Mouse (Mus musculus) intestine, embryonic 15.5 days (tissue): ENCODE data around the gene Ginm1. TPM values are rescaled to one million over a fixed set of nuclear protein-coding genes. Genes with fewer than 3 reads are reported as not detected.

Experiments
- ATAC-seq: fragments of 200-750 bp; cut with Nextera tagmentation; 2 replicates; pipeline ENCODE4 v1.8.0; 2017; ENCODE audit warnings: moderate TSS enrichment, moderate library complexity
- H3K27ac ChIP-seq: fragments of 300-500 bp; sonication (generic); 2 replicates; pipeline ENCODE4 v1.5.1; 2015; ENCODE audit warnings: mild to moderate bottlenecking, inconsistent platforms
- H3K27me3 ChIP-seq: fragments of 300-500 bp; sonication (generic); replicated peaks from 2 replicates; pipeline ENCODE4 v1.6.1; 2015; ENCODE audit warnings: inconsistent platforms
- H3K36me3 ChIP-seq: fragments of 300-500 bp; sonication (generic); 2 replicates; pipeline ENCODE4 v1.6.1; 2015; ENCODE audit warnings: inconsistent platforms
- H3K4me1 ChIP-seq: fragments of 300-500 bp; sonication (generic); replicated peaks from 2 replicates; pipeline ENCODE4 v1.6.1; 2015; ENCODE audit warnings: inconsistent platforms
- H3K4me2 ChIP-seq: fragments of 300-500 bp; sonication (generic); replicated peaks from 2 replicates; pipeline ENCODE4 v1.6.1; 2015; ENCODE audit warnings: mild to moderate bottlenecking, inconsistent platforms
- H3K4me3 ChIP-seq: fragments of 300-500 bp; sonication (generic); replicated peaks from 2 replicates; pipeline ENCODE4 v1.5.1; 2015; ENCODE audit warnings: inconsistent platforms
- H3K9ac ChIP-seq: fragments of 300-500 bp; sonication (generic); 2 replicates; pipeline ENCODE4 v1.6.1; 2015; ENCODE audit warnings: inconsistent platforms
- H3K9me3 ChIP-seq: fragments of 300-500 bp; sonication (generic); 2 replicates; pipeline ENCODE4 v1.6.1; 2016; ENCODE audit warnings: inconsistent platforms
- WGBS: fragments of 180-500 bp; shearing (Covaris S2); methylation state at CpG from one replicate; pipeline ENCODE4 v1.1.7; 2015; 5-methylcytosine and 5-hydroxymethylcytosine counted together
- polyA plus RNA-seq: library from polyadenylated mRNA; unstranded; fragments of >200 nt; fragmentation: Nextera tagmentation; extraction: Ambion mirVana; gene quantifications from 2 replicates; pipeline ENCODE4 v1.2.1, GENCODE M21; 2015

The Ginm1 gene
- polyA plus RNA-seq, 1 experiment from 2014 or later: 78.2 TPM

GRCm38 (mm10) chr10:7801258-7801657 lies 8.6 kb upstream of the Ginm1 start:
- peaks cover 22% of the 10 kb centered on the region for H3K36me3 ChIP-seq
- WGBS: 86% methylated on average over 3 of the region's 3 CpGs
- H3K4me2 ChIP-seq: no peak overlapping the region
- no peak for ATAC-seq
- H3K4me1 ChIP-seq: no peaks in the 10 kb centered on the region
- H3K9me3 ChIP-seq: no peaks in the 10 kb centered on the region
- no peak overlapping the region for H3K4me3 ChIP-seq
- H3K27me3 ChIP-seq: no peaks in the 10 kb centered on the region
- H3K27ac ChIP-seq: no peak overlapping the region
- H3K9ac ChIP-seq: no peak overlapping the region

- Histone ChIP-seq H3K36me3 (peaks cover 13% of the 10 kb centered on the region), H3K4me1 (peaks cover 7% of the 10 kb centered on the region), H3K27ac (0 out of 2 replicates have a peak overlapping the region, but pooled peaks have one; percentile 28), H3K4me3 (peak overlapping the region; percentile 71), H3K27me3 (no peaks in the 10 kb centered on the region), H3K9ac (peak overlapping the region; percentile 85), H3K4me2 (peak overlapping the region; percentile 51), H3K9me3 (no peaks in the 10 kb centered on the region)
- WGBS: under 1% methylated on average over 10 of the region's 10 CpGs
- ATAC-seq: peak; percentile 73
These were observed 322 bp downstream of the Ginm1 start for GRCm38 (mm10) chr10:7792254-7792750.

- H3K4me1 ChIP-seq: 0 out of 2 replicates have a peak, but pooled peaks cover 3% of the 10 kb centered on the region
- no peaks in the 10 kb centered on the region for H3K9me3 ChIP-seq
- H3K27ac ChIP-seq: no peak overlapping the region
- no peak overlapping the region for H3K4me3 ChIP-seq
- 22% methylated on average over 2 of the region's 2 CpGs for WGBS
- peaks cover 4% of the 10 kb centered on the region for H3K36me3 ChIP-seq
- ATAC-seq: peak; percentile 95
- no peak overlapping the region for H3K4me2 ChIP-seq
- H3K9ac ChIP-seq: no peak overlapping the region
- H3K27me3 ChIP-seq: no peaks in the 10 kb centered on the region
These were observed 5.3 kb downstream of the Ginm1 start for GRCm38 (mm10) chr10:7787319-7787718.

DNA sequence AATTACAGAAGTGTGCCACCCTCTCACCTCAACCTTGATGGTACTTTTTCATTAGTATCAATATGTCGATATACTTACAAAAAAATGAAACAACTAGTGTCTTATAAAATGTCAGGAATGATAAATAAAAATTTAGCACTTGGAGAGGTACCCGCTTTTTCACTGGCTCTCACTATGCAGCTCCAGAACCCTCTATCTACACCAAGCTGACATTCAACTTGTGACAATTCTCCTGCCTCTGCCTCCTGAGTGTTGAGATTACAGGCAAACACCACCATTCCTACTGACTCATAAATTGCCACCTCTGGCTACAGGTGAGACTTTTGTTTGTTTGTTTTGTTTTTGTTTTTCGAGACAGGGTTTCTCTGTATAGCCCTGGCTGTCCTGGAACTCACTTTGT lies 11.4 kb downstream of the Ginm1 start:
- H3K4me2 ChIP-seq: peak overlapping the region; percentile 78
- ATAC-seq: peak; percentile 35
- H3K9ac ChIP-seq: no peak overlapping the region
- H3K27me3 ChIP-seq: no peaks in the 10 kb centered on the region
- H3K4me1 ChIP-seq: no peaks in the 10 kb centered on the region
- no peaks in the 10 kb centered on the region for H3K9me3 ChIP-seq
- peak overlapping the region; percentile 98 for H3K4me3 ChIP-seq
- H3K36me3 ChIP-seq: peaks cover 6% of the 10 kb centered on the region; the same call in 1 of the 2 replicates
- H3K27ac ChIP-seq: no peak overlapping the region
- 50% methylated on average over 3 of the region's 3 CpGs for WGBS

DNA sequence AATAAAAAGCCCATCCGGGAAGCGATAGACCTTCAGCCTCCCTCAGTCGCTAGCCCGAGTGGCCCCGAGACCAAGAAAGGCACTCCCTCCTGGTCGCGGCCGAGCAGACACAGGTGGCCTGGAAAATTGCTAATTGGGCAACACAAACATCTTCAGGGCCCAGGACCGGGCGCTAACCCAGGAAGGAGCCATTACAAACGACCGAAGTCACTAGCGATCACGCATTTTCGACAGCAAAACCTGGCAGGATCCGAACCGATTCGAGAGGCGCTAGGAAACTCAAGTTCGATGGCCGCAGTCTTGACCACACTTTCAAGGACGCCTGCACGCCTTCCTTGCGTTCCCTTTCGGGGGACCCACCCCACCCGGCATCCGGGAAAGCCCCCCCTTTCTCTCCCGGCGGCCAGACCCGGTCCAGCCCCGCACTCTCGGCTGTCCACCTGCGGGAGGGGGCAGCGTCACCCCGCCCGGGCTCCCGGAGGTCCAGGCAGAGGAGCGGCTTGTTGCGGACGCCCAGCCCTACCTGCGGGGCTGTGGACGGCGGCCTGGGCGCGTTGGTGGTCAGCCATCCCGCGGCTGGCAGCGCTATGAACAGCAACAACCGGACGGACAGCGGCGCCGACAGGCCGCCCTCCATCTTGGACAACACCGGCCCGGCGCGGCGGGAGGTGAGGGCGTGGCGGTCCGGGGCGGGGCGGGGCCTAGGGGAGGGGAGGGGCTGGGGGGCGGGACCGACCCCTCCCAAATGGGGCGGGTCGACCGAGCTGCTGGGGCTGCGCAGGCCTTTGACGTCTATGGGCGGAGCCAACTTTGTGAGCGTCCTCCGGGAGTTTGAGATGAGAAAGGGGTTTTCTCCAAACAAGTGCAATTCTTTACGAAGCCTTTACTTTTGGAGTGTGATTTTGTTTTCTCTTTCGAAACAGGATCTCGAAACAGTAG lies 12.1 kb downstream of the Ginm1 start:
- WGBS: 1% methylated on average over 65 of the region's 77 CpGs
- ATAC-seq: peak; percentile 97
- Histone ChIP-seq H3K4me1 (no peaks in the 10 kb centered on the region), H3K27ac (peak overlapping the region; percentile 51; the same call in 1 of the 2 replicates), H3K9ac (peak overlapping the region; percentile 80), H3K4me3 (peak overlapping the region; percentile 98), H3K27me3 (no peaks in the 10 kb centered on the region), H3K9me3 (no peaks in the 10 kb centered on the region), H3K4me2 (peak overlapping the region; percentile 78), H3K36me3 (peaks cover 8% of the 10 kb centered on the region; the same call in 1 of the 2 replicates)

DNA sequence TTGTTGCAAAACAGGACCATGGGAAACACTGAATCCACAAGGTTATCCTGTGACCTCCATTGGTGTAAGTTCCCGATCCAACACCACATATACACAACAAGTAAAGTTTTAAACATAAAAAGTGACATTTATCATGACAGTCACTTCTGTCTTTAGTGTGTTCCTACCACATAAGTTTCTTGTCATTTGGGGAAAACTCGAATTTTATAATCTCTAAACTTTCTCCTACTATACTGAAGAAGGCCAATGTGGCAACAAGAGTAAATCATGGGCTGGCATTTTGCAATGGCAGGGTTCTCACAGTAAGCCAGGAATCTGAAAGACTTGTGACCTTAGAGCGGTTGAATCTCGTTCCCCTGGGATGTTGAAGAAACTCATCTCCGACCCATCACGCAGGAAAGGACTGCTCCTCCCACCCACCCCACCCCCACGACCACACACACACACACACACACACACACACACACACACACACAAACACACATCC lies 12.8 kb downstream of the Ginm1 start:
- Histone ChIP-seq H3K27me3 (no peaks in the 10 kb centered on the region), H3K9me3 (no peaks in the 10 kb centered on the region), H3K36me3 (peaks cover 13% of the 10 kb centered on the region; the same call in 1 of the 2 replicates), H3K4me1 (no peaks in the 10 kb centered on the region), H3K4me2 (peak overlapping the region; percentile 78), H3K4me3 (peak overlapping the region; percentile 98), H3K27ac (no peak overlapping the region), H3K9ac (peak overlapping the region; percentile 80; the same call in 1 of the 2 replicates)
- ATAC-seq: no peak
- WGBS: 15% methylated on average over 7 of the region's 7 CpGs

DNA sequence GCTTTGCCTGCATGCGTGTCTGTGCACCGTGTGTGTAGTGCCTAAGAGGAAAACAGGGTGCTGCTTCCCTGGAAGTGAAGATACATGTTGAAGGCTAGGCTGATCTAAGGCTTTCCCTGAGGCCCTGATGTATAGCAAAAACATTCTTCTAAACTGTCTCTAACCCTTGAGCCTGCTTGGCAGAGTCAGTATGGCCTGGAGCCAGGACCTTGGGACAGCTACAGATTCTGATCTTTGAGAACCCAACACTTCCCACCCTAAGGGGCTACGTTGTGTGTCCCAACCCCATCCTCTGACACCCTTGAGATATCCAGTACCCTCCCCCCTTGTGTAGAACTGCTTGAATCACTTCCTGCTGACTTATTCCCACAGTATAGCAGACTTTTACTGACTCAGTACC lies 14.3 kb downstream of the Ginm1 start:
- Histone ChIP-seq H3K27me3 (no peaks in the 10 kb centered on the region), H3K4me1 (no peaks in the 10 kb centered on the region), H3K4me2 (no peak overlapping the region), H3K9ac (no peak overlapping the region), H3K9me3 (no peaks in the 10 kb centered on the region), H3K27ac (no peak overlapping the region), H3K36me3 (peaks cover 15% of the 10 kb centered on the region; the same call in 1 of the 2 replicates), H3K4me3 (no peak overlapping the region)
- no peak for ATAC-seq
- WGBS: 94% methylated on average over 3 of the region's 3 CpGs

GRCm38 (mm10) chr10:7775421-7775820 lies 17.2 kb downstream of the Ginm1 start:
- Histone ChIP-seq H3K9me3 (no peaks in the 10 kb centered on the region), H3K4me3 (no peak overlapping the region), H3K36me3 (peaks cover 24% of the 10 kb centered on the region), H3K4me1 (no peaks in the 10 kb centered on the region), H3K4me2 (no peak overlapping the region), H3K27me3 (no peaks in the 10 kb centered on the region), H3K27ac (no peak overlapping the region), H3K9ac (no peak overlapping the region)
- no peak for ATAC-seq
- WGBS: 91% methylated on average over 8 of the region's 8 CpGs

- no peak overlapping the region for H3K9ac ChIP-seq
- no peak overlapping the region for H3K4me3 ChIP-seq
- H3K36me3 ChIP-seq: peaks cover 26% of the 10 kb centered on the region
- H3K4me1 ChIP-seq: no peaks in the 10 kb centered on the region
- no peaks in the 10 kb centered on the region for H3K27me3 ChIP-seq
- ATAC-seq: no peak
- no peak overlapping the region for H3K4me2 ChIP-seq
- H3K27ac ChIP-seq: no peak overlapping the region
- H3K9me3 ChIP-seq: no peaks in the 10 kb centered on the region
- 91% methylated on average over 1 of the region's 1 CpGs for WGBS
These were observed 19.9 kb downstream of the Ginm1 start for GRCm38 (mm10) chr10:7772769-7773168.

- H3K9me3 ChIP-seq: no peaks in the 10 kb centered on the region
- ATAC-seq: no peak
- H3K27ac ChIP-seq: no peak overlapping the region
- no peaks in the 10 kb centered on the region for H3K27me3 ChIP-seq
- 94% methylated on average over 4 of the region's 4 CpGs for WGBS
- H3K9ac ChIP-seq: no peak overlapping the region
- H3K4me2 ChIP-seq: no peak overlapping the region
- no peaks in the 10 kb centered on the region for H3K4me1 ChIP-seq
- peaks cover 26% of the 10 kb centered on the region for H3K36me3 ChIP-seq
- no peak overlapping the region for H3K4me3 ChIP-seq
These were observed 20.3 kb downstream of the Ginm1 start for GRCm38 (mm10) chr10:7772346-7772745.

GRCm38 (mm10) chr10:7757544-7757943 lies 35.1 kb downstream of the Ginm1 start:
- no peaks in the 10 kb centered on the region for H3K27me3 ChIP-seq
- H3K9me3 ChIP-seq: no peaks in the 10 kb centered on the region
- ATAC-seq: no peak
- no peak overlapping the region for H3K4me2 ChIP-seq
- H3K4me3 ChIP-seq: no peak overlapping the region
- H3K27ac ChIP-seq: no peak overlapping the region
- H3K36me3 ChIP-seq: peaks cover 33% of the 10 kb centered on the region
- WGBS: 95% methylated on average over 2 of the region's 2 CpGs
- no peak overlapping the region for H3K9ac ChIP-seq
- H3K4me1 ChIP-seq: no peaks in the 10 kb centered on the region

GRCm38 (mm10) chr10:7748752-7749151 lies 43.9 kb downstream of the Ginm1 start:
- 87% methylated on average over 6 of the region's 6 CpGs for WGBS
- H3K27me3 ChIP-seq: no peaks in the 10 kb centered on the region
- H3K4me2 ChIP-seq: no peak overlapping the region
- no peaks in the 10 kb centered on the region for H3K4me1 ChIP-seq
- H3K36me3 ChIP-seq: peaks cover 27% of the 10 kb centered on the region
- no peak overlapping the region for H3K4me3 ChIP-seq
- H3K9me3 ChIP-seq: no peaks in the 10 kb centered on the region
- no peak for ATAC-seq
- H3K9ac ChIP-seq: no peak overlapping the region
- no peak overlapping the region for H3K27ac ChIP-seq
